Mouse (Mus musculus): ENCODE measurements around the gene Slc16a10.

Slc16a10 gene

GRCm38 (mm10) chr10:40147325-40148059 is 5.4 kb upstream of the Slc16a10 start:
- no peak for DNase-seq

GRCm38 (mm10) chr10:40146451-40146850 is 4.4 kb upstream of the Slc16a10 start:
- DNase-seq: no peak

- DNase-seq: no peak
Measured at GRCm38 (mm10) chr10:40144815-40145214, 2.8 kb upstream of the Slc16a10 start.

- DNase-seq: peak in 1 of 2 experiments; percentile 40
Measured at GRCm38 (mm10) chr10:40141016-40141851, 824 bp downstream of the Slc16a10 start.

- no peak for DNase-seq
Measured at GRCm38 (mm10) chr10:40139646-40140045, 2.4 kb downstream of the Slc16a10 start.

- no peak for DNase-seq
Measured at GRCm38 (mm10) chr10:40135807-40136778, 6.0 kb downstream of the Slc16a10 start.

- DNase-seq: no peak
Measured at GRCm38 (mm10) chr10:40134906-40135305, 7.2 kb downstream of the Slc16a10 start.

GRCm38 (mm10) chr10:40133636-40134035 is 8.4 kb downstream of the Slc16a10 start:
- DNase-seq: no peak

GRCm38 (mm10) chr10:40131690-40132418 is 10.2 kb downstream of the Slc16a10 start:
- no peak for DNase-seq

GRCm38 (mm10) chr10:40130126-40130525 is 11.9 kb downstream of the Slc16a10 start:
- DNase-seq: no peak

GRCm38 (mm10) chr10:40129134-40129533 is 12.9 kb downstream of the Slc16a10 start:
- no peak for DNase-seq

- no peak for DNase-seq
Measured at GRCm38 (mm10) chr10:40128497-40128896, 13.6 kb downstream of the Slc16a10 start.

- no peak for DNase-seq
Measured at GRCm38 (mm10) chr10:40125200-40125599, 16.9 kb downstream of the Slc16a10 start.

GRCm38 (mm10) chr10:40124570-40124969 is 17.5 kb downstream of the Slc16a10 start:
- no peak for DNase-seq

- no peak for DNase-seq
Measured at GRCm38 (mm10) chr10:40124096-40124495, 18.0 kb downstream of the Slc16a10 start.

GRCm38 (mm10) chr10:40119466-40119865 is 22.6 kb downstream of the Slc16a10 start:
- DNase-seq: no peak

GRCm38 (mm10) chr10:40118743-40119387 is 23.2 kb downstream of the Slc16a10 start:
- DNase-seq: no peak

- no peak for DNase-seq
Measured at GRCm38 (mm10) chr10:40113517-40114085, 28.5 kb downstream of the Slc16a10 start.

- DNase-seq: no peak
Measured at GRCm38 (mm10) chr10:40112256-40112655, 29.8 kb downstream of the Slc16a10 start.

GRCm38 (mm10) chr10:40109520-40109919 is 32.5 kb downstream of the Slc16a10 start:
- DNase-seq: no peak

GRCm38 (mm10) chr10:40108992-40109391 is 33.1 kb downstream of the Slc16a10 start:
- DNase-seq: no peak
